8 mouse cellular contexts compared by ENCODE assay signal in the genomic region with DNA sequence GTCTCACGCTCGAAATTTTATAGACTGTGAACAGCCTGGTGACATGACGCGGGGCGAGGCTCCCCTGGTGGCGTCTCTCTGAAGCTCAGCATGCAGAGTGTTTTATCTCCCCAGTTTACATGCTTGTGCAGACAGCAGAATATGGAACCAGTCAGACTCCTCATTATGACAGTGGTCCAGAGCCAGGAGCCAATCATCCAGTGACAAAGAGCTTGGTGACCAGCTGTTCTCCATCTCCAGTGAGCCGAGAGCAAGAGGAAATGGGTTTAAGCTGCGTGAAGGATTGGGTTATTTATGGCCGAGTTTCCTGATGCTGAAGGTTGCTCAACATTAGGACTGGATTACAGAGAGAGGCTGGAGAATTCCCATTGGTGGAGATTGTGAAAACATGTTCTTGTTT. TPM values are rescaled to one million over a fixed set of nuclear protein-coding genes. Genes with fewer than 3 reads are reported as not detected.
DNase-seq lines count a peak whose midpoint lies in the region; ATAC-seq and TF ChIP-seq lines count a peak whose summit lies in the region.

No protein-coding gene starts in this region.

- DNase-seq in layer of hippocampus, adult 2 months (ENCODE audit: low spot score in 2 of 2) = no peak
- DNase-seq in layer of hippocampus, adult 11-12 months (ENCODE audit: low spot score) = no peak
- DNase-seq in hindbrain, embryonic 11.5 days (ENCODE audit: low spot score) = peak; percentile 5
- DNase-seq in limb, embryonic 14.5 days (ENCODE audit: low spot score) = peak; percentile 72
- DNase-seq in B cell, adult 2 months = no peak

- WGBS in embryonic facial prominence, embryonic 13.5 days = 29% methylated on average over 9 of the region's 9 CpGs
- WGBS in hindbrain, embryonic 11.5 days = 68% methylated on average over 9 of the region's 9 CpGs
- 15% methylated on average over 9 of the region's 9 CpGs for WGBS in limb, embryonic 14.5 days
- WGBS in neural tube, embryonic 14.5 days = 25% methylated on average over 9 of the region's 9 CpGs

- TF ChIP-seq POLR2A in limb, embryonic 14.5 days (IDR thresholded peaks at IDR 0.05; ENCODE audit: borderline replicate concordance, extremely low read depth, insufficient read depth, insufficient read length) = no peak

- H3K4me3 ChIP-seq in layer of hippocampus, adult 2 months = no peak overlapping the region
- no peak overlapping the region for H3K4me3 ChIP-seq in embryonic facial prominence, embryonic 13.5 days
- no peak overlapping the region for H3K4me3 ChIP-seq in hindbrain, embryonic 11.5 days (ENCODE audit: low read depth, low read length)
- no peak overlapping the region for H3K4me3 ChIP-seq in limb, embryonic 14.5 days (replicated peaks; ENCODE audit: low read length)
- H3K4me3 ChIP-seq in neural tube, embryonic 14.5 days (ENCODE audit: low read depth, low read length) = no peak overlapping the region

- no peaks in the 10 kb centered on the region for H3K36me3 ChIP-seq in embryonic facial prominence, embryonic 13.5 days
- no peaks in the 10 kb centered on the region for H3K36me3 ChIP-seq in hindbrain, embryonic 11.5 days (ENCODE audit: control insufficient read depth, insufficient read depth, low read length)
- no peaks in the 10 kb centered on the region for H3K36me3 ChIP-seq in limb, embryonic 14.5 days (ENCODE audit: control insufficient read depth, insufficient read depth, low read length)
- no peaks in the 10 kb centered on the region for H3K36me3 ChIP-seq in neural tube, embryonic 14.5 days (ENCODE audit: control insufficient read depth, insufficient read depth, low read length)

- no peaks in the 10 kb centered on the region for H3K9me3 ChIP-seq in embryonic facial prominence, embryonic 13.5 days
- no peaks in the 10 kb centered on the region for H3K9me3 ChIP-seq in hindbrain, embryonic 11.5 days (ENCODE audit: control insufficient read depth, low read length)
- no peaks in the 10 kb centered on the region for H3K9me3 ChIP-seq in limb, embryonic 14.5 days (ENCODE audit: control insufficient read depth, low read length)
- H3K9me3 ChIP-seq in neural tube, embryonic 14.5 days (ENCODE audit: control insufficient read depth, low read length) = no peaks in the 10 kb centered on the region

- peaks cover 34% of the 10 kb centered on the region for H3K4me1 ChIP-seq in embryonic facial prominence, embryonic 13.5 days
- no peaks in the 10 kb centered on the region for H3K4me1 ChIP-seq in hindbrain, embryonic 11.5 days (replicated peaks; ENCODE audit: control insufficient read depth, insufficient read depth, low read length)
- peaks cover 8% of the 10 kb centered on the region; the same call in 1 of the 2 replicates for H3K4me1 ChIP-seq in limb, embryonic 14.5 days (ENCODE audit: control insufficient read depth, insufficient read depth, low read length)
- no peaks in the 10 kb centered on the region for H3K4me1 ChIP-seq in neural tube, embryonic 14.5 days (ENCODE audit: control insufficient read depth, insufficient read depth, low read length)

- peak overlapping the region; percentile 21 for H3K4me2 ChIP-seq in embryonic facial prominence, embryonic 13.5 days
- H3K4me2 ChIP-seq in hindbrain, embryonic 11.5 days (replicated peaks; ENCODE audit: low read depth, low read length) = no peak overlapping the region
- H3K4me2 ChIP-seq in limb, embryonic 14.5 days (replicated peaks; ENCODE audit: low read depth, low read length, severe bottlenecking) = no peak overlapping the region; the same call in 1 of the 2 replicates
- H3K4me2 ChIP-seq in neural tube, embryonic 14.5 days (ENCODE audit: low read depth, low read length) = no peak overlapping the region

- ATAC-seq in embryonic facial prominence, embryonic 13.5 days (ENCODE audit: insufficient number of reproducible peaks, insufficient read depth, low FRiP score, low TSS enrichment, low read depth) = 0 out of 2 replicates have a peak, but pooled peaks have one; percentile 59
- no peak for ATAC-seq in hindbrain, embryonic 11.5 days (ENCODE audit: low FRiP score)
- peak; percentile 88 for ATAC-seq in limb, embryonic 14.5 days (ENCODE audit: low FRiP score, low read depth)
- ATAC-seq in neural tube, embryonic 14.5 days (ENCODE audit: low read depth) = peak; percentile 91
- no peak for ATAC-seq in megakaryocyte progenitor cell, adult 5-6 weeks (replicated peaks; ENCODE audit: poor library complexity)

- no peaks in the 10 kb centered on the region for H3K27me3 ChIP-seq in embryonic facial prominence, embryonic 13.5 days
- H3K27me3 ChIP-seq in hindbrain, embryonic 11.5 days (ENCODE audit: control insufficient read depth, insufficient read depth, low read length) = no peaks in the 10 kb centered on the region
- no peaks in the 10 kb centered on the region for H3K27me3 ChIP-seq in limb, embryonic 14.5 days (ENCODE audit: control insufficient read depth, insufficient read depth, low read length)
- 0 out of 2 replicates have a peak, but pooled peaks cover 5% of the 10 kb centered on the region for H3K27me3 ChIP-seq in neural tube, embryonic 14.5 days (ENCODE audit: control insufficient read depth, insufficient read depth, low read length)

- TF ChIP-seq CTCF in layer of hippocampus, adult 2 months (conservative IDR thresholded peaks at IDR 0.05) = peak; percentile 65

- no peak overlapping the region for H3K9ac ChIP-seq in embryonic facial prominence, embryonic 13.5 days
- no peak overlapping the region for H3K9ac ChIP-seq in hindbrain, embryonic 11.5 days (ENCODE audit: low read depth, low read length)
- H3K9ac ChIP-seq in limb, embryonic 14.5 days (ENCODE audit: low read depth, low read length, severe bottlenecking) = no peak overlapping the region
- no peak overlapping the region for H3K9ac ChIP-seq in neural tube, embryonic 14.5 days (replicated peaks; ENCODE audit: low read depth, low read length)

- no peak overlapping the region for H3K27ac ChIP-seq in layer of hippocampus, adult 2 months
- peak overlapping the region; percentile 12; the same call in 1 of the 2 replicates for H3K27ac ChIP-seq in embryonic facial prominence, embryonic 13.5 days
- H3K27ac ChIP-seq in hindbrain, embryonic 11.5 days (ENCODE audit: low read depth, low read length) = no peak overlapping the region
- no peak overlapping the region for H3K27ac ChIP-seq in limb, embryonic 14.5 days (replicated peaks; ENCODE audit: low read depth, low read length)
- H3K27ac ChIP-seq in neural tube, embryonic 14.5 days (ENCODE audit: low read depth, low read length) = no peak overlapping the region

RNA-seq across cellular contexts. Expression of a gene that starts 28.1 kb away (rescaled TPM):
- 1 to 10 TPM; 4.3 TPM for total RNA-seq in layer of hippocampus, adult 2 months (2021)
- 4.3 and 4.9 TPM in 2 replicates for polyA plus RNA-seq in embryonic facial prominence, embryonic 13.5 days (2015; fragmentation: Nextera tagmentation; extraction: Ambion mirVana)
- polyA plus RNA-seq in hindbrain, embryonic 11.5 days (2014; fragmentation: Nextera tagmentation; extraction: Ambion mirVana) = 1.6 and 1.7 TPM in 2 replicates
- polyA plus RNA-seq in limb, embryonic 14.5 days (2012; rRNA removed) = 0.69 and 0.85 TPM in 2 replicates
- 0.55 and 1.1 TPM in 2 replicates for polyA plus RNA-seq in limb, embryonic 14.5 days (2014; fragmentation: Nextera tagmentation; extraction: Ambion mirVana)
- 1.6 and 2.6 TPM in 2 replicates for polyA plus RNA-seq in neural tube, embryonic 14.5 days (2014; fragmentation: Nextera tagmentation; extraction: Ambion mirVana)
- not detected in 2 replicates for total RNA-seq in megakaryocyte progenitor cell, adult 5-6 weeks (2015)
- not detected in 2 replicates for total RNA-seq in megakaryocyte progenitor cell, adult 5-6 weeks (2017)

Comparison
In these comparisons a context has a peak if more than half of its experiments do, and no peak if none do; other contexts are left out.
1. DNase-seq: peak in hindbrain, embryonic 11.5 days (single experiment) and limb, embryonic 14.5 days (single experiment); none in layer of hippocampus, adult 2 months (0 of 2), layer of hippocampus, adult 11-12 months (single experiment) and B cell, adult 2 months (0 of 2).
2. ATAC-seq: peak in embryonic facial prominence, embryonic 13.5 days (single experiment), limb, embryonic 14.5 days (single experiment) and neural tube, embryonic 14.5 days (single experiment); none in hindbrain, embryonic 11.5 days (single experiment) and megakaryocyte progenitor cell, adult 5-6 weeks (single experiment).